Mouse (Mus musculus) testis, adult 2 months (tissue): ENCODE results near the gene Foxd2. TPM values are rescaled to one million over a fixed set of nuclear protein-coding genes. Genes with fewer than 3 reads are reported as not detected.

ENCODE experiments used
- H3K27ac ChIP-seq: fragments of 200-500 bp; 2 replicates; pipeline ENCODE4 v1.5.1; 2012; ENCODE audit warnings: low read depth, low read length; ENCODE audit not compliant: control insufficient read depth, insufficient read depth
- H3K27me3 ChIP-seq: fragments of 200-500 bp; 2 replicates; pipeline ENCODE4 v1.6.1; 2012; ENCODE audit warnings: mild to moderate bottlenecking, low read length, moderate library complexity; ENCODE audit not compliant: control insufficient read depth, insufficient read depth
- H3K36me3 ChIP-seq: fragments of 200-500 bp; 2 replicates; pipeline ENCODE4 v1.6.1; 2012; ENCODE audit warnings: mild to moderate bottlenecking, low read length; ENCODE audit not compliant: control insufficient read depth, insufficient read depth
- H3K4me1 ChIP-seq: fragments of 200-500 bp; 2 replicates; pipeline ENCODE4 v1.6.1; 2012; ENCODE audit warnings: low read length; ENCODE audit not compliant: control insufficient read depth, insufficient read depth
- H3K4me3 ChIP-seq: fragments of 200-500 bp; 2 replicates; pipeline ENCODE4 v1.5.1; 2012; ENCODE audit warnings: low read depth, mild to moderate bottlenecking, low read length, moderate library complexity, mixed read lengths; ENCODE audit not compliant: control insufficient read depth
- CTCF ChIP-seq: fragments of 200-500 bp; IDR thresholded peaks from 2 replicates; pipeline ENCODE4 v1.5.1; 2012; ENCODE audit warnings: low read depth, mild to moderate bottlenecking, inconsistent platforms, low read length, moderate library complexity; ENCODE audit not compliant: control insufficient read depth, insufficient read depth, insufficient replicate concordance
- POLR2A ChIP-seq: fragments of 200-500 bp; IDR thresholded peaks from 2 replicates; pipeline ENCODE4 v1.6.1; 2012; ENCODE audit warnings: low read depth, mild to moderate bottlenecking, inconsistent platforms, low read length, moderate library complexity; ENCODE audit not compliant: control insufficient read depth
- polyA plus RNA-seq: library from polyadenylated mRNA; depleted of rRNA; stranded (reverse); fragments of >200 nt; gene quantifications from 2 replicates; pipeline ENCODE4 v1.2.3, GENCODE M21; 2012; rRNA removed

Foxd2 gene
- 0.22 and 0.37 TPM in 2 replicates for polyA plus RNA-seq

DNA sequence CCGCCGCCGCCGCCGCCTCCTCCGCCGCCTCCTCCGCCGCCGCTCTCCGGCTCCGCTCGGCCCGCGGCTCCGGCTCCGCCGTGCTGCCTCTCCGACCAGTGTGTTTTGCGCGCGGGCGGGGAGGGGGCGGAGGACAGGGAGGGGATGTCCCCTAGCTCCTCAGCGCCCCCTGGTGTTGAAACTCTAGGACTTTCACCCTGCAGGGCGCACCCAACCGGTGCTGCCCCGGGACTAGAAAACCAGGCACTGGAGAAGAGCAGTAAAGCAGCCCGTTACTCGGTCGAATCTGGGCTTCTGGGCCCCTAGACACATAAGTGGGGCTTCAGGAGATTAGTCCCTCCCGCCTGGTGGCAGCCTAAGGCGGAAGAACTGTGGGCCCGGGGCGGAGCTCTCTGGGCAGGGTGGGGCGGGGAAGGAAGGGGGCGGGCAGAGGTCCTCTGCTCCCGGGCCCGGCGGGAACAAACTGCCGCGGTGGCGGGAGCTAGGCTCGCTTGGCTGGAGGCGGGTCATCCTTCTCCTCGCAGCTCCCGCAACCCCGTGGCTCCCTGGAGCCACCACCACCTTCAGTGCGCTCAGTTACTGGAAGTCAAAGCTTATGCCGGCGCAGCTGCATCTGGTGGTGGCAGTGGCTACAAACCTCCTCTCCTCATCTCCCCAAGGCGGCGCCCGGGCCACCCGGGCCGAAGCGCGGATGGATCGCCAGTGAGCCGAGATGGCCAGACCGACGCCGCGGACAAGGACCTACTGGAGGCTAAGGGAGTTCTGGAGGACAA, at the start of gene Foxd2:
TSS of gene Foxd2 (minus strand) at position 45 of the 773 bp plus-strand sequence.
- H3K36me3 ChIP-seq = no peaks in the 10 kb centered on the region
- H3K4me1 ChIP-seq = peaks cover 22% of the 10 kb centered on the region
- peak within 1 kb of the TSS; percentile 82 for H3K4me3 ChIP-seq
- H3K27ac ChIP-seq = no peak within 1 kb of the TSS
- TF ChIP-seq POLR2A (no peak), CTCF (peak; percentile 85; the same call in 1 of the 2 replicates)
- H3K27me3 ChIP-seq = peaks cover 8% of the 10 kb centered on the region

DNA sequence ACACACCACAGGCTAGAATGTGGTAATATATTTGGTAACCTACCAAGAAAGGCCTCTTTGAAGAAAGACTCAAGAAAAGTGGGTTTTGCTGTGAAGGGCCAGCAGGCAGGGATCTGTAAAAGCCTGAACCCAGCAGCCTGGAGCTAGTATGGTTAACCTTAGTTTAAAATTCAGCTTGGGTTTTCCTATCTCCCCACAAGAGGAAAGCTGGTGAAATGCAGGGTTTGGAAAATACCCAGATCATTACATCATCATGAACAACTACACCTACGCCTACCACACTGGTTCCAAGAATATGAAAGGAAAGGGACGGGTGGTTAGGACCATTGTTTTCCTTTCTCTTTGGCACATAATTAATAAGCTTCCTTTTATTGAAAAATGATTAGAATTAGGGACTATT, 49.6 kb upstream of the Foxd2 start:
- Histone ChIP-seq H3K4me1 (no peaks in the 10 kb centered on the region), H3K4me3 (no peak overlapping the region), H3K36me3 (0 out of 2 replicates have a peak, but pooled peaks cover 1% of the 10 kb centered on the region), H3K27me3 (no peaks in the 10 kb centered on the region), H3K27ac (no peak overlapping the region)
- TF ChIP-seq POLR2A (no peak), CTCF (no peak)

DNA sequence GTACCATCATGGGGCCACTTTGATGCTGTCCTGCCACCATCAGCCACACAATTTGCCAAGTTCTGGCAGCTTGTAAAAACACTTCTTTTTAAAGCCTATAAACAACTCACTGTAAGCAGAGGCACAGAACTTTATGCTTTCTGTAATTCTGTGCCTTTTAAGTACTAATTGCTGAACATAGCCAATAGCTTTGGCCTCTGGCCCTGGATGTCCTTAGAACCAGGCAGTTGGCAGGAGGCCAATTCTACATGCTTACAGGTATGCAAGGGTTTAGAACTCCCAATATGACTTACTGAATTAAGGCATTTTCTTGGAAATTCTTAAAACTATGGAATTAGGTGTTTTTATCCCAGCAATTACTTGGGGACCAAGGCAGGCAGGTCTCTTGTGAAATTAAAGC, 48.7 kb upstream of the Foxd2 start:
- Histone ChIP-seq H3K36me3 (0 out of 2 replicates have a peak, but pooled peaks cover under 1% of the 10 kb centered on the region), H3K4me3 (no peak overlapping the region), H3K27me3 (no peaks in the 10 kb centered on the region), H3K4me1 (no peaks in the 10 kb centered on the region), H3K27ac (no peak overlapping the region)
- TF ChIP-seq CTCF (no peak), POLR2A (no peak)

DNA sequence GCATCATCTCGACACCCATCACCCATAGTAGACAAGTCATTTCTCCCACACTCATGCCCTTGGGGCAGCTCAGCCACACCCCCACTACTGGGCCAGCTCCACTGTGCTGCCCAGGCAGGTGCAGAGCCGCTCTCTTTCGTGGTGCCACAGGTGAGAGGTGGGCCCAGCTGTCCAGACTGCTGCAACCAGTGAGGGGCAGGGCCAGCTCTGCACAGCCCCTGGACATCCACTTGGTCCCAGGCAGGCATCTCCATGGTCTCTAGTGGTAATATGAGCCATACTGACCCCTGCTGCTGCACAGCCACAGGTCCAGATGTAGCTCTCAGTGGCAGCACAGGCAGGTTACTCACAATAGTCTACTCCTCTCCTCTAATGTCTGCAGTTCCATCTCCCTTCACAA, 44.5 kb upstream of the Foxd2 start:
- H3K27me3 ChIP-seq = no peaks in the 10 kb centered on the region
- TF ChIP-seq POLR2A (no peak), CTCF (no peak)
- no peaks in the 10 kb centered on the region for H3K36me3 ChIP-seq
- no peak overlapping the region for H3K4me3 ChIP-seq
- H3K27ac ChIP-seq = no peak overlapping the region
- H3K4me1 ChIP-seq = no peaks in the 10 kb centered on the region

DNA sequence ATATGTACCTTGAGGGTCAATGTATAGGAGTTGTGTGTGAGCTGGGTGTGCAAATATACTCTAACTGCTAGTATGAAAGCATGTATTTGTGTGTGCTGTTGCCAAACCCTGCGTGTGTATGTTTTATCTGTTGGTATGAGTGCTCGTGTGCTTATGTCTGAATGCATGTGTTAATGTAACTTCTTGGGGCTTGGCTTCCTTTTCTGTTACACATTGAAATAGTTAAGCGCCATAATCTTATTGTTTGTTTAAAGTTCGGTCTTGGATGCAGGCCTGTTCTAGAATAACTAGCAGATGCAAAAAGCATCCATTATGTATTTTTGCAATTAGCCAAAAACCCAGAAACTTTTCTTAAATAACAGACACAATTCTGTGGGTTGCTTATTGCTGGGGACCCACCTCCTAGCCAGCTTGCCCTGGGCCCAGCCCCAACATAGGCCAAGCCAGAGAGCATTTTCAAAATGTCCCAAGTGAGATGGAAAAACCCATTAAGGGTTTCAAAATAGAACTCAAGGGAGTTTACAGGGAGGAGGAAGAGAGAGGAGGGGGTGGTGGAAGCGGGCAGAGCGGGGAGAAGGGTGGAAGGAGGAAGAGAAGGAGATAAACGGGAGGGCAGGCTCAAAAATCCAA, 39.3 kb upstream of the Foxd2 start:
- Histone ChIP-seq H3K4me3 (no peak overlapping the region), H3K4me1 (no peaks in the 10 kb centered on the region), H3K36me3 (no peaks in the 10 kb centered on the region), H3K27ac (no peak overlapping the region), H3K27me3 (no peaks in the 10 kb centered on the region)
- TF ChIP-seq CTCF = no peak
- no peak for TF ChIP-seq POLR2A

DNA sequence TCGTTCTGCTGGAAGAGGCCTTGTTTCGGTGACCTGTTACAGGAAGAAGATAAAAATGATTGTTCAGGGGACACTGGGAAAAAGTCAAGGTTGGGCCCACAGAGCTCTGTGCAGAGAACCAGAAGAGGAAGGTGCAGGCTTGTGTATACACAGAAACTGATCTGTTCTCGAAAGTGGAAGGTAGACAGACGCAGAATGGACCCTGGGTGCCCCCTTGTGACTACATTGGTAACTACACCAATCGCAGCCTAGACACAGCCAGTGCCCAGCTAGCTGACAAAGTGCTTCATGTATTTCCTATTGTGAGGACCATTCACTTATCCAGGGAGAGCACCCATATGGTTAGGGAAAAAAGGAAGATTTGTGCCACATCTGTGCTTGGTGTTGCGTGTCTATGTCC, 38.7 kb upstream of the Foxd2 start:
- Histone ChIP-seq H3K4me3 (no peak overlapping the region), H3K27ac (no peak overlapping the region), H3K36me3 (no peaks in the 10 kb centered on the region), H3K27me3 (no peaks in the 10 kb centered on the region), H3K4me1 (no peaks in the 10 kb centered on the region)
- TF ChIP-seq POLR2A (no peak), CTCF (peak; percentile 63; the same call in 1 of the 2 replicates)

DNA sequence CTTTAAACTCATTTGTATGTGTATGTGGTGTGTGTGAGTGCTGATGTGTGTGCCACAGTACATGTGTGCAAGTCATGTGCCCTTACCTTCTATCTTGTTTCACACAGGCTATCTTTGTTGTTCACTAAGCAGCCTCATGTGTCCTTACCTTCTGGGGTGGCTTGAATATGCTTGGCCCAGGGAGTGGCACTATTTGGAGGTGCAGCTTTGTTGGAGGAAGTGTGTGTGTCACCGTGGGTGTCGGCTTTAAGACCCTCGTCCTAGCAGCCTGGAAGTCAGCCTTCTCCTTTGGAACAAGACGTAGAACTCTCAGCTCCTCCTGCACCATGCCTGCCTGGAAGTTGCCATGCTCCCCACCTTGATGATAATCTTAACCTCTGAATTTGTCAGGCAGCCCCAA, 37.7 kb upstream of the Foxd2 start:
- Histone ChIP-seq H3K4me1 (no peaks in the 10 kb centered on the region), H3K4me3 (no peak overlapping the region), H3K27ac (no peak overlapping the region), H3K36me3 (no peaks in the 10 kb centered on the region), H3K27me3 (no peaks in the 10 kb centered on the region)
- TF ChIP-seq CTCF = no peak
- no peak for TF ChIP-seq POLR2A
